Mouse (Mus musculus) mesoderm, embryonic 11.5 days (tissue): ENCODE results near the gene Acr.

Experiments
- DNase-seq: peaks from one replicate; pipeline ENCODE4 v3.0.0-alpha.2; 2012; ENCODE audit warnings: low read depth, low spot score

The Acr gene

GRCm38 (mm10) chr15:89547824-89548601, 20.1 kb upstream of the Acr start:
- DNase-seq = peak; percentile 76

DNA sequence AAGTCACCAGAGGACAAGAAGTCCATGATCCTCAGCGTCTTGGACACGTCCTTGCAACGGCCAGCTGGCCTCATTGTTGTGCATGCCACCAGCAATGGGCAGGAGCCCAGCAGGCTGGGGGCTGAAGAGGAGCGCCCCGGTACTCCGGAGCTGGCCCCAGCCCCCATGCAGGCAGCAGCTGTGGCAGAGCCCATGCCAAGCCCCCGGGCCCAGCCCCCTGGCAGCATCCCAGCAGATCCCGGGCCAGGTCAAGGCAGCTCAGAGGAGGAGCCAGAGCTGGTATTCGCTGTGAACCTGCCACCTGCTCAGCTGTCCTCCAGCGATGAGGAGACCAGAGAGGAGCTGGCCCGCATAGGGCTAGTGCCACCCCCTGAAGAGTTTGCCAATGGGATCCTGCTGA, 19.3 kb upstream of the Acr start:
- no peak for DNase-seq

DNA sequence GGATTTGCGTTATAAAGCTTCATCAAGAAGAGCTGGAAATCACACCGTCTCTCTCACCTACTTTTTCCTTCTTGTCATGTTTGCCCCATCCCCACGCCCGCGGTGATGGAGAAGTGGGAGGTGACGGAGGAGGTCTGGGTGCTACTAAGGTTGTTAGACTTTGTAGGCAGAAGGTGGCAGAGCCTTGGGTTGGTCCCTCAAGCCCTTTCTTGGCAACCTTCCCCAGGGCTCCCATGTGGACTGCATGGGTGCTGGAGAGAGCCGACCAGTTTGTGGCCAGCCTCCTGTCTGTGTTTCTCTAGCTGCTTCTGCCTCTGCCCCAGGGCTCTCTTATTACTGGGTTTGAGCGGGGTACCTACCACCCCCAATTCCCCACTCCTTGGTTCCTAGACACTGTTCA, 17.6 kb upstream of the Acr start:
- DNase-seq = no peak

DNA sequence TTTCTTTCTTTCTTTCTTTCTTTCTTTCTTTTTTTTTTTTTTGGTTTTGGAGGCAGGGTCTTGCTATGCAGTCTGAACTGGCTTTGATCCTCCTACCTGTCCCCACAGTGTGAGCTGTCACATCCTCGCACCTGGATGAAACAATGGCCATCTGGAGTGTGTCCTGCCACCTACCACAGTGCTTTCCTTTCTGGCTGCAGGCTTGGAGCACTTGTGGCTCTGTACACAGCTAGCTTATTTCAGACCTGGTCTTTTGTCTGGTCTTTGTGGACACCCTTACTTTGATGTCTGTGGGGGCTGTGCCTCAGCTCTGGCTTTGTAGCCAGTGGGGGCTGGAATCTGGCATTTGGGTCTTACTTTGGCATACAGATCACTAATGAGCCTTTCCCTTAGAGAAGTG, 16.4 kb upstream of the Acr start:
- no peak for DNase-seq

DNA sequence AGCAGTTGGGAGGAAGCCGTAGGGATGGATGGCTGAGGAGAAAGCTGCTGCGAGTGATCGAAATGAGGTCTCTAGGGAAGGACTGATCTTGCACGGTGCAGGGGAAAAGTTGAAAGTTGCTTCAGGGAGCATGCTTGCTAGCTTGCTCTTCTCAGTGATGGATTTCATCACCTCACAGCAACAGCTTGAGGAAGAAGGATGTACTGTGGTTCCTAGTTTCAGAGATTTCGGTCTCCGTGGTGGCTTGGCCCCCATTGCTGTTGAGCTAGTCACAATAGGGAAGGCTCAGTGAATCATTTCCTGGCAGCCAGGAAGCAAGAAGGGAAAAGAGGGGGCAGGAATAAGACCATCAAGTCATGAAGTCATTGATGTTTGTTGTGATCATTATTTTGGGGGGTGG, 12.5 kb upstream of the Acr start:
- DNase-seq = no peak

DNA sequence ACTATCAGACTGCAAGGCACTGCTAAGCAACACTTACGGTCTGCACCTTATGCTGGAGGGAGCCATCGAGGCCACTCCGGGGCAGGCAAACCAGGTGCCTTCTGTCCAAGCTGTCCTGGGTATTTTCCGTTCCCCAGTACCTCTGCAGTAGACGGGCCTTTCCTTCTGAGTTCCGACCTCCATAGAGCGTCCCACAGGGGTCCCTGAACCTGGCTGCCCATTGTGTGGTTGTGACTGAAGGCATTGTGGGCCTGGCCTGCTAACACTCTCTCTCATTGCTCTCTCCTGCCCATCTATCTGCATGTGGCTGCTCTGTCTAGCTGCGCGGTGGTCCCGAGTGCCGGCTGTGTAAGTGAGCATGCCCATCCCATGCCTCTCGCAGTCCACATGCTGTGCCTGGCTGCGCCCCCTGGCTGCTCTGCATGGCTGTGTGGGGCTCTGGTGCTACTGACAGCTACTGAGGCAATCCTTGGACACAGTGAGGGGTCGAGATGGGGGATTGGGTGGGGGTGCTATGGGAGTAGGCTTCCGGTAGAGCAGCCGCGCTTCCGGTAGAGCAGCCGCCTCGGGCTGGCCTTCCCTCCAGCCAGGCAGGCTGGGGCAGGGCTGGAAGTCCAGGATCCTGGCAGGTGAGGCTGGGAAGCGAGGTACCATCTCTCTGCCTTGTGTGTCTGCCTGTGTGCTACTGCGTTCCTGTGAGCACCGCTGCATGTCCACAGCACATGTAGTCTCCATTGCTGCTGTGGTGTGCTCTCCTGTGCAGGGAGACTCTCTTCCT, 11.5 kb upstream of the Acr start:
- peak; percentile 51 for DNase-seq

DNA sequence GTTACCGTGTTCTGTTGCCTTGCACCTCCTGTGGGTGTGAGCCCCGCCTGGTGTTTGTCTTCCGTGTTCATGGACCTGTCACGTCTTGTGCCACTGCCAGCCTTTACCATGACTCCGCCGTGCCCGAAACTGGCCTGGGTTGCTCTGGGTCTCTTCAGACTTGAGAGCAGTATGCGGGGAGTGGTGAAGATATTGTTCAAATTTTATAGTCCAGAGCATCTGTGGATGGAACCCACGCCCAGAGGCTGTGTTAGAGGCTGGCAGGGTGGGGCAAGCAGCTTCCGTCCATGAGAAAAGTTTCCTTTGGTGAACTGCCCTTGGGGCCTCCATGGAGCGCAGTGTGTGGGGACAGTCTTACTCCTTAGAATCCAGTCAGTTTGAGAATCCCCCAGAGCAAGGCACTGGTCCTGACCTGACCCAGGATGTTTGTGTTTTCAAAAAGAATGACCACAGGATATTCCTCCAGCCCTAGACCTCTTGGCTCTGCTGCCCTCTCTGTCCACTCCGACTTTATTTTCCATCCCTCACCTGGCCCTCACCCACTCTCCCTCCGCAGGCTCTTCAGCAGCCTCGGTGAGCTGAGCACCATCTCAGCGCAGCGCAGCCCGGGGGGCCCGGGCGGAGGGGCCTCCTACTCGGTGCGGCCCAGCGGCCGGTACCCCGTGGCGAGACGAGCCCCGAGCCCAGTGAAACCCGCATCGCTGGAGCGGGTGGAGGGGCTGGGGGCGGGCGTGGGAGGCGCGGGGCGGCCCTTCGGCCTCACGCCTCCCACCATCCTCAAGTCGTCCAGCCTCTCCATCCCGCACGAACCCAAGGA, 10.7 kb upstream of the Acr start:
- no peak for DNase-seq

DNA sequence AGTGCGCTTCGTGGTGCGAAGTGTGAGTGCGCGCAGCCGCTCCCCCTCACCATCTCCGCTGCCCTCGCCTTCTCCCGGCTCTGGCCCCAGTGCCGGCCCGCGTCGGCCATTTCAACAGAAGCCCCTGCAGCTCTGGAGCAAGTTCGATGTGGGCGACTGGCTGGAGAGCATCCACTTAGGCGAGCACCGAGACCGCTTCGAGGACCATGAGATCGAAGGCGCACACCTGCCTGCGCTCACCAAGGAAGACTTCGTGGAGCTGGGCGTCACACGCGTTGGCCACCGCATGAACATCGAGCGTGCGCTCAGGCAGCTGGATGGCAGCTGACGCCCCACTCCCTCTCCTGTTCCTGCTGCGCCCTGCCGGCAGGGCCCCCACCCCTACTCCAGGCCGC, 10.1 kb upstream of the Acr start:
- peak; percentile 40 for DNase-seq

DNA sequence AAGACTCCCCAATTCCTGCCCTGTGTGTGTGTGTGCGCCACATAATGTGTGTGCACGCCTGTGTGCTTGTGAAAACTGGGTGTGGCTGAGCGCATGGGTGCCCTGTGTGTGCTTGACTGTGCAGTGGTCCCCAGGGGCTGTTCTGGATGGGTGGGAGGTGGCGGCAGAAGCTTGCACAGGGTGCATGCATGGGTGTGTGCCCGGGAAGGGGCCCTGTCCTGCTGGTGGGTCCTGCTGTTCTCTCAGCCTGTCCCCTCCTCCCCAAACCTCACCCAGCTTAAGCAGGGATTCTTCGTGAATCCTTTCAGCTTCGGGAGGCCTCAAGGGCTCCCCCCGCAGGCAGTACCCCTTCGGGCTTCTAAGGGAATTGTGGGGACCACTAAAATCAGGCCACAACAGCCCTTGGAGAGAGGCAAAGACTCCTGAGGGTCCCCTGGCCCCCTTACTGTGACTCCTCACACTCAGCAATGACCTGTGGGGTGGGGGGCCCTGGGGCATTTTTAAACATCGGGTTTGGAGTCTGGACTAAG, 8.9 kb upstream of the Acr start:
- DNase-seq = no peak

GRCm38 (mm10) chr15:89572147-89572546, 4.0 kb downstream of the Acr start:
- DNase-seq = no peak

GRCm38 (mm10) chr15:89582494-89582893, 14.4 kb downstream of the Acr start:
- DNase-seq = no peak

GRCm38 (mm10) chr15:89585101-89585500, 17.0 kb downstream of the Acr start:
- no peak for DNase-seq

DNA sequence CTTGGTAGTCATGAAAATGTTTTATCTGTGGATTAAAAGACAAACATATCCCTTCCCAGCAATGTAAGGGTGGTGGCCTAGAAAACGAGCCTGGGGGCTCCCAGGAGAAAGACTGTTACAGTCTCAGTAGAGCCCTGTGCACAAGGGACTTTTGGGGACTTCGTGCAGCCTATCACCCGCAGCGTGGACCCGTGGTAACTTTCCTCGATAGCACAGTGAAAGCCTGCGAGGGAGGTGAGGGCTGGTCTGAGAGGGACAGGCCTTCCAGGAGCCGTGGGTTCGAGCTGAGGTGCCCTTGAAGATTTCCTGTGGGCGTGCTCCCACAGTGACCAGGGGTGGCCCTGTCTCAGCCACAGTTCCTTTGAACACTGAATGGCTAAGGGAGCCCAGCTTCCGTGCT, 17.5 kb downstream of the Acr start:
- no peak for DNase-seq

DNA sequence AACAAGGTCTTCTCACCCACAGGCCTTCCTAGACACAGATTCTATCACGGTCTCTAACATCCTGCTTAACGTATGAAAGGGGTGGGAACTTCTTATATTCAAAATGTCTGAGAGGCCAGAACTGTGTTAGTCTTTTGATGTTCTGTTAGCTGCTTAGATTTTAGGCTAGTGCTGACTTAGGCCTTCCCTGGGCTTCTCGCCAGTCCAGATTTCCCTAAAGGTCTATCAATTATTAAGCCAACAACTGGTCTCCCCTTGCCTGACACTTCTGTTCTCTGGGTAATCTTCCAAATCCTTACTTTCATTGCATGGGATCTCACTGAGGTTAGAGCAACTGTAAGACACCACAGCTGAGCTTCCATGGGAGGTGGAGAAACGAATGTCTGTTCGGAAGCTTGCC, 21.0 kb downstream of the Acr start:
- no peak for DNase-seq

DNA sequence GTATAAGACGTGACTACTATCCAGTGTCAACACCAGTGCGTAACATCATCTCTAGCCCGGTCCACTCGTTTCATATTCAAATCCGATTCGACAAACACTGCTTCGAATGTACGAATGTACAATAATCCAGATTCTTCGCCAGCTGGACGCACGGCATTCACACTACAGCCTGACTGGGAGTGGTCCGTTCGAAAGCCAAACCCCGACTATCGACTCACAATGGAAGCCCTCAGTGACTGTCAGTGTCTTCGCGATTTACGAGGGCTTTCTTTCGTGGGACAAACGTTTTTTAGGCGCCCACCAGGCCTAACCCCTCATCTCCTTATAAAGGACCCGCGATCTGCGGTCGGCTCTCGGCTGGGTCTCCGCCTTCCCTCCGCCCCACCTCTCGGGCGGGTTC, 23.2 kb downstream of the Acr start:
- no peak for DNase-seq

DNA sequence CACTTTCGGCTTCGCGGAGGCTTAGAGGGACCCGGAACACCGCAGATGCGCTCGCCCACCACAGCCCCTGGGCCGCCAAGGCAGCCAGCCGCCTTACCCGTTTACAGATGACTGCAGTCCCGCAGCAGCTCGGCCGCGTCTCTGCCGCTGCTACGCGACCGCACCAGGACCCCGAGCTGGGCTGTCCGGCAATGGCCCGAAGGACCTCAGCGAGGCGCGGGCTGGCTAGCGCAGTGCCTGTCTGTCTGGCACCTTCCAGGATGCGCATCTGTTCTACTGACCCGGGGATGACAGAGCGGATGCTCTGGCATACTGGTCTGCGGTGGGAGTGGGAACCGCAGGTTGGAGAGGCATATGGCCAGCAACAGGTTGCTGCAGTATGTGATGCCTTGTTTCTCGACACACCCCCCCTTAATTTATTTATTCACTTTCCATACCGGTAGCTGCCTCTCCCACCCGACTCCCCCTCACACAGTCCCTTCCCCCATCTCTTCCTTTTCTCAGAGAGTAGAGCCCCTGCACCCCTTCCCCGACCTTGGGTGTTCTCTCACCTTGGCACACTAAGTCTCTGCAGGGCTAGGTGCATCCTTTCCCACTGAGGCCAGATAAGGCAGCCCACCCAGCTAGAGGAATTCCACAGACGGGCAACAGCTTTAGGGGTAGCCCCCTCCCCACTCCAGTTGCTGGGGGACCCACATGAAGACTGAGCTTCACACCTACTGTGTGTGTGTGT, 23.8 kb downstream of the Acr start, which contains the start of gene Rabl2:
Gene Rabl2, minus strand, starts transcription at position 201 of the 733 bp plus-strand sequence.
- DNase-seq = peak; percentile 95

- DNase-seq = no peak
Measured at GRCm38 (mm10) chr15:89592548-89592947, 24.4 kb downstream of the Acr start.

DNA sequence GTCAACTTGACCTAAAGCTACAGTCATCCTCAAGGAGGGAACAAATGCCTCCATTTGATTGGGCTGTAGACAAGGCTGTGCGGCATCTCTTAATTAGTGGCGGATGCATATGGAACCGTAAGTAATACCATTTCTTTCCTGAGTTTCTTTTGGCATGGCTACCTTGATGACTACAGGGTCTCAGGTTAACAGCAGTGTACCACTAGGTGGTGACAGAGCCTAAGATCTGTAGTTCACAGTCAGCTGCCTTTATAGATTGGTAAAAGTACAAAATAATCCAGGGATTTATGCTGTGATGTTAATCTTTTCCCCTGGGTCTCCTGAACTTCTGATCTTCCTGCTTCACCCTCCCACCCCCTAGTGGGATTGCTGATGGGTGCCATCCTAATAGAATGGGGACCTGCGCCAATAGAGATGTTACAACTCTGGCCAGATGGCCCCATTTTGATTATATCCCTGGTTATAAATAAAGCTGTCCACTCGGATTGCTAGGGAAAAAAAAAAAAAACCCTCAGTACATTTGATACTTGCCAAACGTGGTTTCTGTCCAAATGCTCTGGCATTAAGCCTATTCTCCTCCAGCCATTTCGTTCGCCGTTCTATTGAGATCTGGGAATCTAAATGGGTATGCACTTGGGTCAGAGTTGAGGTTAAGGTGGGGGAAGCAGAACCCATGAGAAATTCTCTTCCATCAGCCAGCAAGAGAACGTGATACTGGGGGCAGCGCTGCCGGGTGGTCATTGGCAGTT, 37.9 kb downstream of the Acr start:
- no peak for DNase-seq

- no peak for DNase-seq
Measured at GRCm38 (mm10) chr15:89607480-89607879, 39.4 kb downstream of the Acr start.

GRCm38 (mm10) chr15:89607888-89608287, 39.8 kb downstream of the Acr start:
- no peak for DNase-seq
